Mouse (Mus musculus) fibroblast of lung, adult 2 months (primary cell): Measurements from ENCODE around the gene Cenpi.

Source experiments
- DNase-seq: peaks from one replicate; pipeline ENCODE4 v3.0.0-alpha.2; 2011; ENCODE audit warnings: low read depth

The Cenpi gene

DNA sequence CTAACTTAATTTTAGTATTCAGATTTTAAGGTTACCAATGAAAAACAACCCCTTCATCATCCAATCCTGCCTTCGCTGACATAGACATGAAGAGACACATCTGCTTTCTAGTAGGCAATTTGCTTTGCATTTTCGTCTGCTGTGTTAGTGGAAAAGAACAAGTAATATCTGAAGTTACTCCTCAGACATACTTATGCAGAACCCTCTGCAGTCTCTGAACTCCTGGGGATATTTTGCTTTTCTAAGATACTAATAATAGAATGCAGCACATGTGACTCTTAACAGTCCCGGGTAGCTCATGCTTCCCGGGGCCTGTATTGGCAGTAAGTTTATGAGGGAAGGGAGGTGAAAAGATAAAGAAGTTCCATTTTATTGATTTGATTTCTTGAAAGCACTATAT, 54.3 kb downstream of the Cenpi start:
- no peak for DNase-seq

DNA sequence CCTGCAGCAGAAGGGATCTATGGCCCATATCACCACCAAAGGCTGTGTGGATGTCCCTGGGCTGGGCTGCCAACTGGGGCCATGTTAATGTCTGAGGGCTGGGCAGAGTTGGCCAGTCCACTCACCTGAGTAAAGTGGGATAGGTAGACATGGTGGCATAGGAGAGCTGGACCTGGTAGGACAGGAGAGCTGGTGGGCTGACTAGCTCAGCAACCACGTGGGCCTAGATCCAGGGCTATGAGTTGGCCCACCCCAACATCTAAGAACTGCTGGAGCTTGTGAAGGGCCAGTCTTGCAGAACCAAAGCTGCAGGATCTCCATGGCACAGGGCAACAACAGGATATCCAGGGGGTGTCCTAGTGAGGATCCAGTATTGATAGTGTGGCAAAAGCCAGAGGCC, 57.5 kb downstream of the Cenpi start:
- no peak for DNase-seq

DNA sequence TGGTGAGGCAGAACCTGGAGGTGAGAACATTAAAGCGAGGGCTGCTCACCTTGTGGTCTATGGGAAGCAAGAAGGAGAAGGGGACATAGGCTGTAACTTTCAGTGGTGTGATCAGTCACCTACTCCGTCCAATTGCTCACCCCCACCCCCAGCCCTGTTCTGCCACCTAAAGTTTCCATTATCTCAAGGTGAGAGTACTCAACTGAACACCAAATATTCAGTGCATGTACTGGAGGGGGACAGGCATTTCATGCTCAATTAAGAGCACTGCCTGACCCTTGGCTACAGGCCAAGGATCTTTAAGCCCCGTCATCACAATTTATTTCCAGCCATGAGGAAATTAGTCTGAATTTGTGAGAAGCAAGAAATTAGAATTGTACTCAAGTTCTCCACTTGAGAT, 58.7 kb downstream of the Cenpi start:
- no peak for DNase-seq

- no peak for DNase-seq
Measured at GRCm38 (mm10) chrX:134371279-134371678, 63.4 kb downstream of the Cenpi start.

DNA sequence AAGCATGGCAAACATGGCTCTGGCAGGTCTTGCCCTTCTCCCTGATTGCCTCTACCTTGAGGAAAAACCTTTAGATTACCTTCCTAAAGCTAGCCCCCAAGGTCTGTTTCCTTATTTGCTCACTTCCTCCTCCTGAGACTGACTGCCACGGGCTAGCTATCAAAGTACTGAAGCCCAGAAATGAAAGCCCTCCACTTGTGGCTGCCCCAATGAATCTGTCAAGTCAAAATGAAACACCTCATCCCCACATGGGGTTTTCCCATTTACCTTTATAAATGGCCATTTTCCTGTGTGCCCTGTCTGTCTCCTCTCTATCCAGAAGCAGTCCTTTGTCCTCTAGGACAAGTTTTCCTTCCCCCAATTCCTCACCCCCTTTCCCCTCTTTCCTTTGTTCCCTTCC, 66.3 kb downstream of the Cenpi start:
- no peak for DNase-seq

GRCm38 (mm10) chrX:134384896-134385295, 77.0 kb downstream of the Cenpi start:
- DNase-seq: no peak

- no peak for DNase-seq
Measured at GRCm38 (mm10) chrX:134398972-134399371, 91.1 kb downstream of the Cenpi start.

DNA sequence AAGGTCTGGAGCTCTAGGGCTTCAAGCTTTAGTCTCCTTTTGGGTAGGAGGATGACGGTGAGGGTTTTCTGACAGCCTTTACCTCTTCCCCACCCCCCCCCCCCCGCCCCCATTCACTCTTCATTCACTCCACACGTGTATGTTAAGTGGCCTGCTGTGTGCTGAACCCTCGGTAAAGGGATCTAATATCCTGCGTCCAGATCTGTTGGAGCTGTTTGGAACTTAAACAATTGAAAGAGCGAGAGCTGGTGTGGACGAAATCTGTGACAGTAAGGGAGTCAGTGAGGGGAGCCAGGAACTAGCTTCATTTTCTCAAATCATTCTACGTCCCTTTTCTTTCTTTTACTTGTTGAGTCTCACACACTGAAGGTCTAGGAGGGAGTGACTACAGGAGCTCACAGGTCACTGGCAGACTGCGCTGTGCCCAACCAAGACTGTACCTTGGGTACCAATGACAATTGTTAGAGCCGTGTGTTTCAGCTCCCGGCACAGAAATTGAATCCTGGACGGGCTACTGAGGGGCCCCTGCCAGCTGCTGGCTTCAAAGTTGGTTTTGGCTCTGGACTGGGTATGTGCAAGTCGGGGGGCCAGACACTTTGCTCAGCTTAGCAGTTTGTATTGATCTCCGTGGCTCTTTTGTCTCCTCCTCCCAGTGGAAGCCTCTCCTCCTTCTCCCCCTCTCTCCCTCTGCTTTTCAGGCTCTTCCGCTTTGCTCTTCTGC, 96.1 kb downstream of the Cenpi start, which contains the start of gene Drp2:
Gene Drp2 (plus strand): TSS at position 689 of the 721 bp plus-strand sequence.
- DNase-seq: no peak

DNA sequence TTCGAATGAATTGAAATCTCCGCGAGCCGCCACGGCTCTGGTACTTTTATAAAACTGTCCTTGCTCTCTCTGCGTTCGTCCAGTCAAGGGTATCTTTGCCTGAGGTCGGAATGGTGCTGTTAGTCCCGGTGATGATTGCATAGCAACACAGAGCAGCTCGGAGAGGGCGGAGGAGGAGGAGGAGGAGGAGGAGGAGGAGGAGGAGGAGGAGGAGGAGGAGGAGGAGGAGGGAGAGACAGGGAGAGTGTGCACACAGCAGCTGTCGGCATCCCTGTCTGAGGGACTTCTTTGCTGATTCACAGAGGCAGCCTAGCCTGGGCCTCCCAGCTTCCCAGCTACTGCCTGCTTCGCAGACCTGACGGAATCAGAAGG, 96.7 kb downstream of the Cenpi start:
- DNase-seq: no peak

- DNase-seq: no peak
Measured at GRCm38 (mm10) chrX:134409354-134409900, 101.5 kb downstream of the Cenpi start.

DNA sequence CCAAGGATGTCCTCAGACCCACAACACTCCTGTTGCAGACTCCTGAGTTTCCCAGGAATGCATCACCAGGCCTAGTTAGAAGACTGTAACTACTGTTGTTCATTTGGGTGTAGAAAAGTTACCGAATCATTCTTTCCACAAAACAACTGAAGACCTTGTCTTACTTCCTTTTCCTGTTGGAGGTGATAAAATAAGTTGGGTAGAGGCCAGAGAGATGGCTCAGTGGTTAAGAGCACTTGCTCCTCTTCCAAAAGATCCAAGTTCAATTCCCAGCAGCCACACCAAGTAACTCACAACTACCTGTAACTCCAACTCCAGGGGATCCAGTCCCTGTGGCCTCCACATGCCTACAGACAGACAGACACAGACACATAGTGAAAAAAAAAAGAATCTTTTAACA, 104.2 kb downstream of the Cenpi start:
- DNase-seq: no peak
